Mouse (Mus musculus) liver, embryonic 12.5 days (tissue): Measurements from ENCODE around the gene Odf3b. TPM values are rescaled to one million over a fixed set of nuclear protein-coding genes. Genes with fewer than 3 reads are reported as not detected.

Experiments used
- ATAC-seq: fragments of 200-750 bp; cut with Nextera tagmentation; 2 replicates; pipeline ENCODE4 v1.8.0; 2017; ENCODE audit warnings: moderate number of reproducible peaks, mild to moderate bottlenecking, moderate library complexity
- H3K27ac ChIP-seq: fragments of 300-500 bp; sonication (generic); 2 replicates; pipeline ENCODE4 v1.5.1; 2016; ENCODE audit warnings: mild to moderate bottlenecking
- H3K27me3 ChIP-seq: fragments of 300-500 bp; sonication (generic); replicated peaks from 2 replicates; pipeline ENCODE4 v1.6.1; 2016; ENCODE audit warnings: mild to moderate bottlenecking, moderate library complexity
- H3K36me3 ChIP-seq: fragments of 300-500 bp; sonication (generic); 2 replicates; pipeline ENCODE4 v1.6.1; 2016; ENCODE audit warnings: mild to moderate bottlenecking, moderate library complexity
- H3K4me1 ChIP-seq: fragments of 300-500 bp; sonication (generic); 2 replicates; pipeline ENCODE4 v1.6.1; 2016
- H3K4me2 ChIP-seq: fragments of 300-500 bp; sonication (generic); 2 replicates; pipeline ENCODE4 v1.6.1; 2016; ENCODE audit warnings: mild to moderate bottlenecking, moderate library complexity
- H3K4me3 ChIP-seq: fragments of 300-500 bp; sonication (generic); 2 replicates; pipeline ENCODE4 v1.5.1; 2016; ENCODE audit warnings: mild to moderate bottlenecking, moderate library complexity
- H3K9ac ChIP-seq: fragments of 300-500 bp; sonication (generic); 2 replicates; pipeline ENCODE4 v1.6.1; 2016; ENCODE audit warnings: mild to moderate bottlenecking, moderate library complexity
- H3K9me3 ChIP-seq: fragments of 300-500 bp; sonication (generic); replicated peaks from 2 replicates; pipeline ENCODE4 v1.6.1; 2016; ENCODE audit warnings: mild to moderate bottlenecking, moderate library complexity
- WGBS: fragments of 180-500 bp; shearing (Covaris S2); methylation state at CpG from one replicate; pipeline ENCODE4 v1.1.7; 2016; ENCODE audit not compliant: insufficient replicate concordance; 5-methylcytosine and 5-hydroxymethylcytosine counted together
- polyA plus RNA-seq: library from polyadenylated mRNA; unstranded; fragments of >200 nt; fragmentation: Nextera tagmentation; extraction: Ambion mirVana; gene quantifications from 2 replicates; pipeline ENCODE4 v1.2.1, GENCODE M21; 2016

The Odf3b gene
- polyA plus RNA-seq, 1 experiment from 2014 or later = 0.50 TPM

DNA sequence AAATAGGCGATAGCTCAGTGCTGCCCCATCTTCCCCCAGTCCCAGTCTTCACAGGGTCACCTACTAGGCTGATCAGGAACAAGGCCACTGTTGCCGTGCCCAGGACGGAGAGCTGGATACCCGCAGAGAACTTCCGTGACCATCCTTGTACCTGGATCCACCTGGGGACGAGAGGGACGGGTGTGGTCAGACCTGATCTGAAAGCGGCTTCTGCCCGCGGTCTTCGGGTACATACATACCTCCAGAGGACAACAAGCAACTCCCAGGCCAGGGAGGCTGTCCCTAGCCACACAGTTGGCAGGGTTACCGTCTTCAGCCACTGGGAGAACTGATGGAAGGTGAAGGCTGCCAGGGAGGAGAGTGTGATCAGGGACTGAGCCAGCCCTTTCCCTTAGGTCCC, 26.3 kb downstream of the Odf3b start:
- Histone ChIP-seq H3K36me3 (peaks cover 47% of the 10 kb centered on the region), H3K27me3 (no peaks in the 10 kb centered on the region), H3K4me1 (peaks cover 24% of the 10 kb centered on the region), H3K27ac (no peak overlapping the region), H3K4me2 (no peak overlapping the region), H3K9ac (no peak overlapping the region), H3K9me3 (no peaks in the 10 kb centered on the region), H3K4me3 (no peak overlapping the region)
- WGBS = 91% methylated on average over 12 of the region's 12 CpGs
- no peak for ATAC-seq

- Histone ChIP-seq H3K27ac (no peak overlapping the region), H3K4me2 (no peak overlapping the region), H3K9me3 (no peaks in the 10 kb centered on the region), H3K27me3 (no peaks in the 10 kb centered on the region), H3K9ac (no peak overlapping the region), H3K4me1 (peaks cover 17% of the 10 kb centered on the region), H3K36me3 (peaks cover 47% of the 10 kb centered on the region), H3K4me3 (no peak overlapping the region)
- 93% methylated on average over 14 of the region's 14 CpGs for WGBS
- no peak for ATAC-seq
Observed at GRCm38 (mm10) chr15:89352054-89352453, 27.0 kb downstream of the Odf3b start.

- Histone ChIP-seq H3K4me2 (no peak overlapping the region), H3K4me3 (no peak overlapping the region), H3K36me3 (peaks cover 47% of the 10 kb centered on the region), H3K27ac (no peak overlapping the region), H3K4me1 (peaks cover 14% of the 10 kb centered on the region), H3K27me3 (no peaks in the 10 kb centered on the region), H3K9me3 (no peaks in the 10 kb centered on the region), H3K9ac (no peak overlapping the region)
- no peak for ATAC-seq
- WGBS = 85% methylated on average over 15 of the region's 15 CpGs
Observed at GRCm38 (mm10) chr15:89351302-89351701, 27.8 kb downstream of the Odf3b start.

DNA sequence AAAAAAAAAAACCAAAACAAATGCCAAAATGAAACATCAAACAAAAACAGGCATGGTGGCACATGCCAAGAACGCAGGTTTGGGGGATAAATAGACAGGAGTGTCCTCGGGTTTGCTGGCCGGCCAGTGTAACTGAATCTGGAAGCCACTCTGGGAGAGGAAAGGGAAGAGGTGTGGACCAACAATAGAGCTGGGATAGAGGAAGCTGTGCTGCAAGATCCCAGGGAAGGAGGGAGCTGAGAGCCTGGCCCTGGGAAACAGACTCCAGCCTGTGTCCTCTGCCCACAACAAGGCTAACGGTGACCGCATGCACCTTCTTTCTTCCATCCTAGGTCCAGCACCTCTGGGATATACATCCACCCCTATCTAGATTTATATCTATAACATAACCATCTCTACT, 28.6 kb downstream of the Odf3b start:
- Histone ChIP-seq H3K9me3 (no peaks in the 10 kb centered on the region), H3K4me1 (peaks cover 14% of the 10 kb centered on the region), H3K9ac (no peak overlapping the region), H3K27ac (no peak overlapping the region), H3K36me3 (peaks cover 47% of the 10 kb centered on the region), H3K4me3 (no peak overlapping the region), H3K27me3 (no peaks in the 10 kb centered on the region), H3K4me2 (no peak overlapping the region)
- no peak for ATAC-seq
- WGBS = 84% methylated on average over 5 of the region's 5 CpGs

- H3K4me2 ChIP-seq = no peak overlapping the region
- H3K4me1 ChIP-seq = no peaks in the 10 kb centered on the region
- no peaks in the 10 kb centered on the region; the same call in 1 of the 2 replicates for H3K27me3 ChIP-seq
- no peaks in the 10 kb centered on the region for H3K9me3 ChIP-seq
- H3K36me3 ChIP-seq = no peaks in the 10 kb centered on the region
- no peak for ATAC-seq
- H3K4me3 ChIP-seq = no peak overlapping the region
- no peak overlapping the region for H3K9ac ChIP-seq
- H3K27ac ChIP-seq = no peak overlapping the region
- WGBS = 56% methylated on average over 3 of the region's 3 CpGs
Observed at GRCm38 (mm10) chr15:89343325-89343724, 35.8 kb downstream of the Odf3b start.

- ATAC-seq = no peak
- 48% methylated on average over 1 of the region's 1 CpGs for WGBS
- Histone ChIP-seq H3K9ac (no peak overlapping the region), H3K9me3 (no peaks in the 10 kb centered on the region), H3K4me3 (no peak overlapping the region), H3K27ac (no peak overlapping the region), H3K4me1 (no peaks in the 10 kb centered on the region), H3K36me3 (no peaks in the 10 kb centered on the region), H3K4me2 (no peak overlapping the region), H3K27me3 (no peaks in the 10 kb centered on the region; the same call in 1 of the 2 replicates)
Observed at GRCm38 (mm10) chr15:89341678-89342077, 37.4 kb downstream of the Odf3b start.

DNA sequence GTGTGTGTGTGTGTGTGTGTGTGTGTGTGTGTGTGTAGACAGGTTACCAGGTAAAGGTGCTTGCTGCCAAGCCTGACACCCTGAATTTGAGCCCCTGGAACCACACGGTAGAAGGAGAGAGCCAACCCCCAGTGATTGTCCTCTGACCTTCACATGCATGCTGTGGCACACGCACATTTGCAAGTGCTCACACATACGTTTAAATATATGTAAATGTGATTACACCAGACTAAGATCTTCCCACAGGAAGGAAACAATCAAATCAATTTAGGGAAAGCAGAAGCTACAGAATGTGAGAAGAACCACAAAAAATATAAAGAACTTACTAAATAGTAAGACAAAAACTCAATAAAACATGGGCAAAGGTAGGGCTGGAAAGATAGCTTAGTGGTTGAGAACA, 38.9 kb downstream of the Odf3b start:
- WGBS = 43% methylated on average over 3 of the region's 3 CpGs
- ATAC-seq = no peak
- Histone ChIP-seq H3K4me3 (no peak overlapping the region), H3K4me2 (no peak overlapping the region), H3K4me1 (no peaks in the 10 kb centered on the region), H3K9ac (no peak overlapping the region), H3K27me3 (no peaks in the 10 kb centered on the region; the same call in 1 of the 2 replicates), H3K36me3 (no peaks in the 10 kb centered on the region), H3K27ac (no peak overlapping the region), H3K9me3 (no peaks in the 10 kb centered on the region)

GRCm38 (mm10) chr15:89339696-89340095, 39.4 kb downstream of the Odf3b start:
- 47% methylated on average over 2 of the region's 2 CpGs for WGBS
- Histone ChIP-seq H3K4me2 (no peak overlapping the region), H3K9ac (no peak overlapping the region), H3K27ac (no peak overlapping the region), H3K4me3 (no peak overlapping the region), H3K27me3 (peaks cover 2% of the 10 kb centered on the region; the same call in 1 of the 2 replicates), H3K36me3 (no peaks in the 10 kb centered on the region), H3K4me1 (no peaks in the 10 kb centered on the region), H3K9me3 (no peaks in the 10 kb centered on the region)
- ATAC-seq = no peak

DNA sequence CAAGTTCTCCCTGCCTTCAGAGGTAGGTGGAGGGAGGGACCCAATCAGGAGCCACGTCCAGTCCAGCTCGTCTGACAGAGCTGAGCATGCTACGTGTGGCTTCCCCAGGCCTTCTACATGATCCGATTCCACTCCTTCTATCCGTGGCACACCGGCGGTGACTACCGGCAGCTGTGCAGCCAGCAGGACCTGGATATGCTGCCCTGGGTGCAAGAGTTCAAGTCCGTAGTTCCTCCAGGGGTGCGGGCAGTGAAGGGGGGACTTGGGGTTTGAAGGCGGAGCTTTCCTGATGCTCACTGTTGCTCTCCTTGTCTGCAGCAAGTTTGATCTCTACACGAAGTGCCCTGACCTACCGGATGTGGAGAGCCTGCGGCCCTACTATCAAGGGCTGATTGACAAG, 42.7 kb downstream of the Odf3b start:
- Histone ChIP-seq H3K4me3 (no peak overlapping the region), H3K4me1 (no peaks in the 10 kb centered on the region), H3K27ac (no peak overlapping the region), H3K27me3 (peaks cover 9% of the 10 kb centered on the region; the same call in 1 of the 2 replicates), H3K36me3 (no peaks in the 10 kb centered on the region), H3K4me2 (no peak overlapping the region), H3K9ac (no peak overlapping the region), H3K9me3 (no peaks in the 10 kb centered on the region)
- ATAC-seq = no peak
- 73% methylated on average over 14 of the region's 14 CpGs for WGBS

- Histone ChIP-seq H3K27ac (no peak overlapping the region), H3K27me3 (peaks cover 9% of the 10 kb centered on the region; the same call in 1 of the 2 replicates), H3K4me2 (no peak overlapping the region), H3K9ac (no peak overlapping the region), H3K4me1 (no peaks in the 10 kb centered on the region), H3K4me3 (no peak overlapping the region), H3K36me3 (no peaks in the 10 kb centered on the region), H3K9me3 (no peaks in the 10 kb centered on the region)
- ATAC-seq = no peak
- 72% methylated on average over 17 of the region's 17 CpGs for WGBS
Observed at GRCm38 (mm10) chr15:89334774-89335537, 44.1 kb downstream of the Odf3b start.

DNA sequence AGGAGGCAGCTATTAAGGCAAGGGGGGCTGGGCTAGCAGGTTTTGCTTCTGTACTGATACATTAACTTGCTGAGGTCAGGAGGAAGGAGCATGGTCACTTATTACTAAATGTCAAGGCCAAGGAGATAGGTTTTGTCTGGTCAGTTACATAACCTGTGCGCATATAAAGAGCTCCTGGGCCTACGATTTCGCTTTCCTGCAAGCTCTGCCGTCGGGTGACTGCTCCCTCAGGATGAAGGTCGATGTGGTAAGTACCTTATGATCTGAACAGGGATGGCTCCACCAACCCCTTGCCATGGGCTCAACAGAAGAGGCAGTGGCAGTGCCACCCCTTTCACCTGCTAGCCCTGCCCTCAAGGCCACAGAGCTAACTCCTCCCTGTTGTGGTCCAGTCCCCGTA, 44.8 kb downstream of the Odf3b start, which contains the start of gene Miox:
Gene Miox, plus strand, starts transcription at position 128 of the 400 bp plus-strand sequence.
- no peaks in the 10 kb centered on the region for H3K9me3 ChIP-seq
- H3K36me3 ChIP-seq = no peaks in the 10 kb centered on the region
- peaks cover 9% of the 10 kb centered on the region; the same call in 1 of the 2 replicates for H3K27me3 ChIP-seq
- no peak for ATAC-seq
- 81% methylated on average over 7 of the region's 7 CpGs for WGBS
- no peak within 1 kb of the TSS for H3K27ac ChIP-seq
- no peak within 1 kb of the TSS for H3K9ac ChIP-seq
- H3K4me3 ChIP-seq = no peak within 1 kb of the TSS
- H3K4me1 ChIP-seq = no peaks in the 10 kb centered on the region
- no peak within 1 kb of the TSS for H3K4me2 ChIP-seq
